In genomic region chr1:182340281-182340680, GRCm38 (mm10) we compare ENCODE assay signal across 8 mouse cellular contexts. TPM values are rescaled to one million over a fixed set of nuclear protein-coding genes. Genes with fewer than 3 reads are reported as not detected.
DNase-seq lines count a peak whose midpoint lies in the region; ATAC-seq lines count a peak whose summit lies in the region.

No protein-coding gene starts in this region.

- no peak for ATAC-seq in kidney, embryonic 14.5 days (ENCODE audit: low FRiP score, low TSS enrichment)
- no peak for ATAC-seq in hindbrain, embryonic 12.5 days (ENCODE audit: low FRiP score)
- no peak for ATAC-seq in midbrain, embryonic 13.5 days

- WGBS in kidney, embryonic 14.5 days, result 37% methylated on average over 7 of the region's 7 CpGs
- 35% methylated on average over 7 of the region's 7 CpGs for WGBS in hindbrain, embryonic 12.5 days
- WGBS in midbrain, embryonic 13.5 days, result 34% methylated on average over 7 of the region's 7 CpGs

- H3K4me3 ChIP-seq in kidney, embryonic 14.5 days (ENCODE audit: low read length), result peak overlapping the region; percentile 100
- H3K4me3 ChIP-seq in hindbrain, embryonic 12.5 days, result peak overlapping the region; percentile 99
- H3K4me3 ChIP-seq in midbrain, embryonic 13.5 days (replicated peaks), result peak overlapping the region; percentile 77

- no peaks in the 10 kb centered on the region for H3K27me3 ChIP-seq in kidney, embryonic 14.5 days (ENCODE audit: control insufficient read depth, insufficient read depth, low read length)
- H3K27me3 ChIP-seq in hindbrain, embryonic 12.5 days, result no peaks in the 10 kb centered on the region
- no peaks in the 10 kb centered on the region for H3K27me3 ChIP-seq in midbrain, embryonic 13.5 days

- intact Hi-C loops in gastrocnemius, postnatal 36 days (cut with DNase I), result no loop called here

- no peak for DNase-seq in kidney, postnatal 25 days
- peak; percentile 28 for DNase-seq in T-cell, adult 2 months (ENCODE audit: low spot score)
- DNase-seq in frontal cortex, postnatal 36 days (ENCODE audit: low spot score in 2 of 2), result no peak
- DNase-seq in gastrocnemius, postnatal 36 days, result no peak
- DNase-seq in left cerebral cortex, adult 18-20 months (ENCODE audit: low spot score in 2 of 2), result no peak

- H3K36me3 ChIP-seq in kidney, embryonic 14.5 days (ENCODE audit: control insufficient read depth, insufficient read depth, low read length), result no peaks in the 10 kb centered on the region
- H3K36me3 ChIP-seq in hindbrain, embryonic 12.5 days, result no peaks in the 10 kb centered on the region
- H3K36me3 ChIP-seq in midbrain, embryonic 13.5 days, result no peaks in the 10 kb centered on the region

- H3K4me1 ChIP-seq in kidney, embryonic 14.5 days (ENCODE audit: control insufficient read depth, insufficient read depth, low read length), result peaks cover 19% of the 10 kb centered on the region
- H3K4me1 ChIP-seq in hindbrain, embryonic 12.5 days, result peaks cover 21% of the 10 kb centered on the region
- peaks cover 43% of the 10 kb centered on the region for H3K4me1 ChIP-seq in midbrain, embryonic 13.5 days (replicated peaks)

- peak overlapping the region; percentile 98; the same call in 1 of the 2 replicates for H3K9ac ChIP-seq in kidney, embryonic 14.5 days (ENCODE audit: low read depth, low read length)
- H3K9ac ChIP-seq in hindbrain, embryonic 12.5 days, result peak overlapping the region; percentile 98
- peak overlapping the region; percentile 98 for H3K9ac ChIP-seq in midbrain, embryonic 13.5 days (replicated peaks)

- no peak overlapping the region for H3K27ac ChIP-seq in kidney, embryonic 14.5 days (ENCODE audit: low read depth, low read length)
- H3K27ac ChIP-seq in hindbrain, embryonic 12.5 days, result no peak overlapping the region
- H3K27ac ChIP-seq in midbrain, embryonic 13.5 days, result 0 out of 2 replicates have a peak overlapping the region, but pooled peaks have one; percentile 89

- H3K9me3 ChIP-seq in kidney, embryonic 14.5 days (ENCODE audit: control insufficient read depth, low read length), result no peaks in the 10 kb centered on the region
- H3K9me3 ChIP-seq in hindbrain, embryonic 12.5 days (replicated peaks), result no peaks in the 10 kb centered on the region
- no peaks in the 10 kb centered on the region for H3K9me3 ChIP-seq in midbrain, embryonic 13.5 days

- H3K4me2 ChIP-seq in kidney, embryonic 14.5 days (replicated peaks; ENCODE audit: low read depth, low read length), result peak overlapping the region; percentile 92
- H3K4me2 ChIP-seq in hindbrain, embryonic 12.5 days (replicated peaks), result peak overlapping the region; percentile 89
- peak overlapping the region; percentile 76 for H3K4me2 ChIP-seq in midbrain, embryonic 13.5 days (replicated peaks)

RNA-seq across cellular contexts. Expression of gene Fbxo28, which starts 1.1 kb away (rescaled TPM):
- polyA plus RNA-seq in kidney, embryonic 14.5 days (2014; fragmentation: Nextera tagmentation; extraction: Ambion mirVana), result 20.3 and 27.3 TPM in 2 replicates
- 35.9 and 36.5 TPM in 2 replicates for polyA plus RNA-seq in hindbrain, embryonic 12.5 days (2016; fragmentation: Nextera tagmentation; extraction: Ambion mirVana)
- 27.3 and 29.8 TPM in 2 replicates for polyA plus RNA-seq in midbrain, embryonic 13.5 days (2015; fragmentation: Nextera tagmentation; extraction: Ambion mirVana)
- total RNA-seq in gastrocnemius, postnatal 36 days (2021), result 10 to 100 TPM; 17.3 to 17.5 TPM
- total RNA-seq in left cerebral cortex, adult 18-20 months (2021), result 10 to 100 TPM; 59.6 TPM

RNA-seq across cellular contexts. Expression of gene Degs1, which starts 57.7 kb away (rescaled TPM):
- 103 and 118 TPM in 2 replicates for polyA plus RNA-seq in kidney, embryonic 14.5 days (2014; fragmentation: Nextera tagmentation; extraction: Ambion mirVana)
- 70.2 and 70.6 TPM in 2 replicates for polyA plus RNA-seq in hindbrain, embryonic 12.5 days (2016; fragmentation: Nextera tagmentation; extraction: Ambion mirVana)
- polyA plus RNA-seq in midbrain, embryonic 13.5 days (2015; fragmentation: Nextera tagmentation; extraction: Ambion mirVana), result 51.0 and 54.5 TPM in 2 replicates
- 10 to 100 TPM; 16.1 to 19.5 TPM for total RNA-seq in gastrocnemius, postnatal 36 days (2021)
- total RNA-seq in left cerebral cortex, adult 18-20 months (2021), result 10 to 100 TPM; 70.1 to 70.9 TPM
